In the genomic region with DNA sequence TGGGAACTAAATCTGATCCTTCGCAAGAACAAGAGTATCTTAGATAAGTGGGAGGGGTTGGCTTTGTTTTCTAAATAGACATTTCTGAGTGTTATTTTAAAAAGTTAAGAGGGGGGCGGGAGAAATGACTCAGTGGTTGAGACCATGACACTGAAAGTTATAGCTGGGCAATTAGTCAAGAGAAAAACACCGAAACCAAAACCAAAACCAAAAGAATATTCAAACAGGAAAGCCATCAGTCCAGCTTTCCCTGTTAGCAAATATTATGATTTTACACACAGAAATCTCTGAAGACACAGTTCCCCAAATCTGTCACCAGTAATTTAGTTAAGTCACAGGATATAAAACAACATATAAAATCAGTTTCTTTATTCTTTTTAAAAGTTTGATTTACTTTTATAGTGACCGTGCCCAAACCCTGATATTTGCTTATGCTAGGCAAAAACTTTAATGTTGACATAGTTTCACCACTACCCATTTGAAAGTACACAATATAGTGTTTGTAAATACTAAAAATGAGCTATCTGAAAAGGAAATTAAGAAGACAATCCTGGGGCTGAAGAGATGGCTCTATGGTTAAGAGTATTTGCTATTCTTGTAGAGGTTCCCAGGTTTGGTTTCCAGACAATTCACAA, we compare ENCODE assay signal across 21 mouse cellular contexts. TPM values are rescaled to one million over a fixed set of nuclear protein-coding genes. Genes with fewer than 3 reads are reported as not detected.
DNase-seq lines count a peak whose midpoint lies in the region; ATAC-seq and TF ChIP-seq lines count a peak whose summit lies in the region.
"Had no signal": no experiment of that assay in that cellular context is flagged by ENCODE, and none has a peak within 500 bp of the region (broad histone marks: within the 10 kb centered on the region; RNA-seq: fewer than 3 reads in every experiment).

No protein-coding gene starts in this region.

- H3ac ChIP-seq in myocyte (ENCODE audit: control insufficient read depth, insufficient read length): no peak overlapping the region

- no peak for TF ChIP-seq EP300 in liver, postnatal 0 days (IDR thresholded peaks at IDR 0.05; ENCODE audit: low read depth)

- no peaks in the 10 kb centered on the region for H3K36me3 ChIP-seq in liver, postnatal 0 days (replicated peaks; ENCODE audit: insufficient read depth, low read length)
- H3K36me3 ChIP-seq in myocyte (ENCODE audit: control insufficient read depth, insufficient read depth): no peaks in the 10 kb centered on the region
- H3K36me3 ChIP-seq: forebrain, embryonic 15.5 days; limb, embryonic 13.5 days; lung, embryonic 15.5 days; neural tube, embryonic 13.5 days; stomach, embryonic 15.5 days had no signal

- no peak overlapping the region for H3K4me2 ChIP-seq in liver, postnatal 0 days (ENCODE audit: low read depth, low read length)
- peak overlapping the region; percentile 71 for H3K4me2 ChIP-seq in myocyte (ENCODE audit: low read depth)
- H3K4me2 ChIP-seq: forebrain, embryonic 15.5 days; limb, embryonic 13.5 days; lung, embryonic 15.5 days; neural tube, embryonic 13.5 days; stomach, embryonic 15.5 days had no signal

- H3K9me3 ChIP-seq in liver, postnatal 0 days (ENCODE audit: low read length): no peaks in the 10 kb centered on the region
- H3K9me3 ChIP-seq: forebrain, embryonic 15.5 days; limb, embryonic 13.5 days; lung, embryonic 15.5 days; neural tube, embryonic 13.5 days; stomach, embryonic 15.5 days had no signal

- H3K4me3 ChIP-seq in liver, postnatal 0 days (ENCODE audit: low read depth, low read length): no peak overlapping the region
- peak overlapping the region; percentile 51 for H3K4me3 ChIP-seq in brown adipose tissue, adult 24 weeks (ENCODE audit: insufficient read depth, low read depth, low read length)
- H3K4me3 ChIP-seq in myocyte: no peak overlapping the region
- H3K4me3 ChIP-seq: forebrain, embryonic 15.5 days; limb, embryonic 13.5 days; lung, embryonic 15.5 days; neural tube, embryonic 13.5 days; stomach, embryonic 15.5 days had no signal

- peak overlapping the region; percentile 34; the same call in 1 of the 2 replicates for H3K27ac ChIP-seq in liver, postnatal 0 days (ENCODE audit: low read depth)
- peak overlapping the region; percentile 68 for H3K27ac ChIP-seq in brown adipose tissue, adult 24 weeks (replicated peaks; ENCODE audit: low read depth, low read length)
- H3K27ac ChIP-seq: forebrain, embryonic 15.5 days; limb, embryonic 13.5 days; lung, embryonic 15.5 days; neural tube, embryonic 13.5 days; stomach, embryonic 15.5 days had no signal

- H3K79me2 ChIP-seq in myocyte (ENCODE audit: control insufficient read depth, insufficient read depth): no peaks in the 10 kb centered on the region

- TF ChIP-seq POLR2A in myocyte (IDR thresholded peaks at IDR 0.05; ENCODE audit: insufficient read length, low read depth): no peak

- H3K9ac ChIP-seq in liver, postnatal 0 days (replicated peaks): no peak overlapping the region
- H3K9ac ChIP-seq: forebrain, embryonic 15.5 days; limb, embryonic 13.5 days; lung, embryonic 15.5 days; neural tube, embryonic 13.5 days; stomach, embryonic 15.5 days had no signal

- no peaks in the 10 kb centered on the region for H3K4me1 ChIP-seq in liver, postnatal 0 days (ENCODE audit: insufficient read depth)
- no peaks in the 10 kb centered on the region for H3K4me1 ChIP-seq in brown adipose tissue, adult 24 weeks (ENCODE audit: control insufficient read depth, insufficient read depth, insufficient read length, low read length)
- H3K4me1 ChIP-seq: forebrain, embryonic 15.5 days; limb, embryonic 13.5 days; lung, embryonic 15.5 days; neural tube, embryonic 13.5 days; stomach, embryonic 15.5 days had no signal

- no peaks in the 10 kb centered on the region for H3K27me3 ChIP-seq in liver, postnatal 0 days (ENCODE audit: insufficient read depth, low read length)
- no peaks in the 10 kb centered on the region for H3K27me3 ChIP-seq in myocyte (ENCODE audit: control insufficient read depth, insufficient read depth, insufficient read length)
- H3K27me3 ChIP-seq: forebrain, embryonic 15.5 days; limb, embryonic 13.5 days; lung, embryonic 15.5 days; neural tube, embryonic 13.5 days; stomach, embryonic 15.5 days had no signal

- no peak for TF ChIP-seq CTCF in liver, postnatal 0 days (IDR thresholded peaks at IDR 0.05; ENCODE audit: low read depth)

- peak; percentile 9 for DNase-seq in adrenal gland, postnatal 10 days
- no peak for DNase-seq in adrenal gland, postnatal 25 days
- DNase-seq in liver, postnatal 0 days: no peak
- no peak for DNase-seq in liver
- no peak for DNase-seq in thymus, postnatal 14 days
- no peak for DNase-seq in cerebellum, postnatal 14 days
- DNase-seq: cerebellum, adult 8-10 months; gastrocnemius, postnatal 36 days; heart, postnatal 10 days; layer of hippocampus, postnatal 36 days; thymus, postnatal 36 days had no signal

- no peak for ATAC-seq in liver, postnatal 0 days
- ATAC-seq: forebrain, embryonic 15.5 days; midbrain, embryonic 16.5 days had no signal

- WGBS in liver, postnatal 0 days (ENCODE audit: insufficient replicate concordance): 64% methylated on average over 4 of the region's 4 CpGs

TF ChIP-seq in myocyte, 11 proteins besides CTCF, POLR2A, EP300 and RAD21:
- no peak for TF ChIP-seq CEBPB (IDR thresholded peaks at IDR 0.05; ENCODE audit: insufficient read depth, poor library complexity, severe bottlenecking)
- TF ChIP-seq SRF (IDR thresholded peaks at IDR 0.05; ENCODE audit: control insufficient read depth, insufficient read length, low read depth): no peak
- TF ChIP-seq MYOD1 (IDR thresholded peaks at IDR 0.05; ENCODE audit: control insufficient read depth in 1 of 3, insufficient read length in 2 of 3, low read depth in 2 of 3): no peak
- no peak for TF ChIP-seq TCF3 (IDR thresholded peaks at IDR 0.05; ENCODE audit: insufficient read length, low read depth)
- TF ChIP-seq USF1 (IDR thresholded peaks at IDR 0.05; ENCODE audit: low read depth): no peak
- no peak for TF ChIP-seq TCF12 (IDR thresholded peaks at IDR 0.05; ENCODE audit: insufficient read depth, poor library complexity, severe bottlenecking)
- no peak for TF ChIP-seq MYOG (IDR thresholded peaks at IDR 0.05; ENCODE audit: control insufficient read depth in 1 of 3, insufficient read depth in 1 of 3, insufficient read length in 2 of 3, low read depth in 2 of 3)
- no peak for TF ChIP-seq POLR2AphosphoS2 (IDR thresholded peaks at IDR 0.05; ENCODE audit: insufficient read length, low read depth)
- TF ChIP-seq MAX (IDR thresholded peaks at IDR 0.05; ENCODE audit: low read depth): no peak

RNA-seq across cellular contexts. Expression of a gene that starts 6.9 kb away (rescaled TPM):
- 10 to 100 TPM; 26.5 to 29.5 TPM for total RNA-seq in adrenal gland, postnatal 10 days (2021)
- total RNA-seq in adrenal gland, postnatal 25 days (2021): 32.5 and 43.6 TPM in 2 replicates
- 6.0 and 6.1 TPM in 2 replicates for polyA plus RNA-seq in liver, postnatal 0 days (2015; fragmentation: Nextera tagmentation; extraction: Ambion mirVana)
- polyA plus RNA-seq in brown adipose tissue, adult 24 weeks (2012; ENCODE audit: insufficient read depth, insufficient read length, missing spikeins): 27.0 and 28.8 TPM in 2 replicates
- 10.3 TPM for polyA plus RNA-seq in myocyte (2012; fragmentation: generic; extraction: Trizol)

RNA-seq across cellular contexts. Expression of a gene that starts 25.3 kb away (rescaled TPM):
- not detected for total RNA-seq in adrenal gland, postnatal 10 days (2021)
- total RNA-seq in adrenal gland, postnatal 25 days (2021): not detected in 2 replicates
- not detected in 2 replicates for polyA plus RNA-seq in liver, postnatal 0 days (2015; fragmentation: Nextera tagmentation; extraction: Ambion mirVana)
- not detected in 2 replicates for polyA plus RNA-seq in brown adipose tissue, adult 24 weeks (2012; ENCODE audit: insufficient read depth, insufficient read length, missing spikeins)
- not detected for polyA plus RNA-seq in myocyte (2012; fragmentation: generic; extraction: Trizol)
- total RNA-seq: gastrocnemius, postnatal 36 days; heart, postnatal 10 days; layer of hippocampus, postnatal 36 days had no signal
- polyA plus RNA-seq: C2C12; forebrain, embryonic 15.5 days; intestine, embryonic 14.5 days; limb, embryonic 13.5 days; lung, embryonic 15.5 days; midbrain, embryonic 16.5 days; neural tube, embryonic 13.5 days; stomach, embryonic 15.5 days had no signal
